Mouse (Mus musculus): ENCODE measurements at regions not wholly inside any gene's neighbourhood (a gene's known extent, or its start where the extent isn't known, plus 50 kb on each side); places are given as distances from the start of the nearest gene placed in this dataset.

- intact Hi-C loops (cut with DNase I) = no loop called here
- no peak for DNase-seq (ENCODE audit: extremely low spot score in 1 of 2, low spot score in 2 of 2)
- Histone ChIP-seq H3K4me3 (no peak overlapping the region), H3K27ac (no peak overlapping the region)
- TF ChIP-seq CTCF (IDR thresholded peaks at IDR 0.05) = no peak
These were observed 122.3 kb upstream of the Etaa1 start for GRCm38 (mm10) chr11:18075840-18076435.

DNA sequence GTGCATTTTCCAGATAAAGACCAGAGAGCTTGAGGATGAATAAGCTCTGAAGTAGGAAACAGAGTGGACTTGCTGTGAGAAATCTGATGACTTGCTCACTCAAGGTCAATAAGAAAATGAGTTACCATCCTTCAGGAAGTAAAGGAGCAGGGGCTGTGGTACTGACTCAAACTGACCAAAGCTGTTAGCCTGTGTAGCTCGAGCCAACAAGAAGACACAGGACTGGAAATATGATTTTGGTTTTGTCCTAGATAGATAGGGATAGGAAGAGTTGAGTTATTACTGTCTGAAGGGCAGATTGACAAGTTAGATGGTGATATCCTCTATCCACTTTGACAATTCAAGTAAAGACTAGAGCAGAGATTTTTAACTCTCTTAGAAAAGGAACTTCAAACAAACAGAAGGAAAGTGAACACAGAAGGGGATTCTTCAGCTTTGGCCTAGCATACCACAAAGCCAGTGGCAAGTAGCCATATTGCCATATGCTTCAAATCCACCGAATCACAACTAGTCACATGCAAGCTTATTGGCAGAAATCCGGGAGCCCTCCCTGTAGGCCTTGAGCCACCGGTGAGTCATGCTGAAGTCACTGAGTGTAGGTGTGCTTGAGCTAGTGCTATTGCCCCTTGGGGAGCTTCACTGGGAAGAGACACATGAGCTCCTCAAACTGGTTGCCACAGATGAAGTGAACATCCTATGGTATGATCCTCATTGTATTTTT, 117.1 kb upstream of the Etaa1 start:
- TF ChIP-seq CTCF (IDR thresholded peaks at IDR 0.05) = no peak
- intact Hi-C loops (cut with DNase I) = no loop called here
- DNase-seq (ENCODE audit: extremely low spot score in 1 of 2, low spot score in 2 of 2) = no peak
- no peak overlapping the region for H3K4me3 ChIP-seq
- no peak overlapping the region for H3K27ac ChIP-seq

DNA sequence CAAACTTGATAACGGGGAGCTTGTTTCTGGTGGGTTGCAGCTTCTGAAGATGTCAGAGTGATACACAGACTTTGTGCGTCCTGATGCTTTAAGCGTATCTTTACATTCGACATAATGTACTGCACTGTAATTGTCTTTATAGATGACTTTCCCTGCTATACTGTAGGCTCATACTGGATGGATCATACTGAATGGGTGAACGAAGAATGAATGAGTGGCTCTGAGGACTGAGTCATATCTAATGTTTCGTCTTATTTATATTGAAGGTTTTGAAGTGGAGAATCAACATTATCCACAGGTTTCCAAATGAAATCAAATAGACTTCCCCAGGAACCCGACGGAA, 116.3 kb upstream of the Etaa1 start:
- TF ChIP-seq CTCF (IDR thresholded peaks at IDR 0.05) = no peak
- DNase-seq (ENCODE audit: extremely low spot score in 1 of 2, low spot score in 2 of 2) = no peak
- intact Hi-C loops (cut with DNase I) = no loop called here
- no peak overlapping the region for H3K27ac ChIP-seq
- H3K4me3 ChIP-seq = no peak overlapping the region

DNA sequence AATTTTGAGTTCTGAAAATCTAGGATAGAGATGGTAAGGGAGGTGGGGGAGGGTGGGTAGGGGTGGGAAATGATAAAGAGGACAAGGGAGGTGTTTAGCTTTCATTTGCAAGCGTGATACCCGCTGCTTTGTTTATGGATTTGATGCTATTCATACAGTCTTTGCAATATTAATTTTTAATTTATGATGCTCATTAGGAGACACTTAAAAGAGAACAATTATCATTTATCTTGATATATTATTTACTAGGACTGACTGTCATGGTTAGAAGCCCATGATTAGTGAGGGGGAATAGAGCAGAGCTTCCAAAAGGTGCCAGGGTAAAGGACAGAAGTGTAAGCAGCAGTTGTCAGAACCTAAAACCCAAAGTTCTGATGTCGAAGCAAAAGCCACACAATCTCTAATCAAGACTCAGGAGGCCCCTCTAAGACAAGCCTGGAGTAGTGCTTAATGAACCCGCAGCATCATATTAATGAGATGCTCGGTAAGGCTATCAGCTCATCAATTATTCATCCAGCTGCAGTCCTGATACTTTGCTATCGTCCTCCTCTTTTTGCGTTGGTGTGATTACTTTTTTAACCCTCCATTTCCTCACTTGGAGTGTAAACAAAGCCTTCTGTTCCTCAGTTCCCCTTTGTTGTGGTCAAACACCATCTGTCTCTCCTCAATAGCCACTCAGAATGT, 115.8 kb upstream of the Etaa1 start:
- TF ChIP-seq CTCF (IDR thresholded peaks at IDR 0.05) = no peak
- intact Hi-C loops (cut with DNase I) = no loop called here
- H3K4me3 ChIP-seq = no peak overlapping the region
- H3K27ac ChIP-seq = no peak overlapping the region
- DNase-seq (ENCODE audit: extremely low spot score in 1 of 2, low spot score in 2 of 2) = no peak

- Histone ChIP-seq H3K4me3 (no peak overlapping the region), H3K27ac (no peak overlapping the region)
- no peak for DNase-seq (ENCODE audit: extremely low spot score in 1 of 2, low spot score in 2 of 2)
- no peak for TF ChIP-seq CTCF (IDR thresholded peaks at IDR 0.05)
- intact Hi-C loops (cut with DNase I) = no loop called here
These were observed 114.4 kb upstream of the Etaa1 start for GRCm38 (mm10) chr11:18068085-18068484.

DNA sequence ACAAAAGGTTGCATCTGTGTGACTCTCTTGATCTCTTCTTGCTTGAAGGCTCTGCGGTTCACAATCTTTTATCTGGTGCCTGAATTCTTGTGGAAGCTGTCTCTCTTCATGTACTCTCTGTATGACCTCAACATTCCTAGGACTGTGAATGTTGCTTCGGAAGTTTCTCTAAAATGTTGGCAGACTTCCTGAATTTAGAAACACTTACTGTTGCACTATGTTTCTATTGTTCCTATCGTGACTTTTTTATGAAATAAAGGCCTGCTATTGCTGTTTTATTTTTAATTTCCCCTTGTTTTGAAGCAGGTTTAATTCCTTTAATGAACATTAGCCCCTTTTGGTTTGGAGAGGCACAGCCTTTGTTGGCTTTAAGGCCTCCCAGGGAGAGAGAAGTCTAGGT, 114.0 kb upstream of the Etaa1 start:
- TF ChIP-seq CTCF (IDR thresholded peaks at IDR 0.05) = no peak
- intact Hi-C loops (cut with DNase I) = no loop called here
- no peak for DNase-seq (ENCODE audit: extremely low spot score in 1 of 2, low spot score in 2 of 2)
- no peak overlapping the region for H3K27ac ChIP-seq
- no peak overlapping the region for H3K4me3 ChIP-seq

- no peak for DNase-seq (ENCODE audit: extremely low spot score in 1 of 2, low spot score in 2 of 2)
- intact Hi-C loops (cut with DNase I) = no loop called here
- H3K27ac ChIP-seq = no peak overlapping the region
- TF ChIP-seq CTCF (IDR thresholded peaks at IDR 0.05) = no peak
- H3K4me3 ChIP-seq = no peak overlapping the region
These were observed 87.9 kb upstream of the Etaa1 start for GRCm38 (mm10) chr11:18041589-18041988.

GRCm38 (mm10) chr11:18031049-18031448, 77.4 kb upstream of the Etaa1 start:
- DNase-seq (ENCODE audit: extremely low spot score in 1 of 2, low spot score in 2 of 2) = no peak
- intact Hi-C loops (cut with DNase I) = no loop called here
- H3K27ac ChIP-seq = no peak overlapping the region
- no peak for TF ChIP-seq CTCF (IDR thresholded peaks at IDR 0.05)
- no peak overlapping the region for H3K4me3 ChIP-seq

DNA sequence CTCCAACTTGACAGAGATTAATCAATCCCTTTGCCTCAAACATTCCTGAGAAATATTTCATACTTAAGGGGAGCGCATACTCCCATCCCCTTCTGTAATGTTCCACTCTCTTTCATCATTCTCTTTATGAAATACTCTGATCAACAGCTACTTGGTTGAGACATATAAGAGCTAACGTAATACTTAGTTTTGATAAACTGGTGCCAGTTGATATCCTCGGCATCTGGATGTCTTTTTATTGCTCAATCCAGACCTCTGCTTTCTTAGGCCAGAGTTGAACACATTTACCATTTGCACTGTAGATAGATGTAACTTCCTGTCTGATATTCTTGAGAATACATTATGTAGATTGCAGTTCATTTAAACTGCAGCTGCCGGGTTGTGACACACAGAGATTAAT, 68.4 kb upstream of the Etaa1 start:
- TF ChIP-seq CTCF (IDR thresholded peaks at IDR 0.05) = no peak
- H3K4me3 ChIP-seq = no peak overlapping the region
- H3K27ac ChIP-seq = no peak overlapping the region
- intact Hi-C loops (cut with DNase I) = no loop called here
- DNase-seq (ENCODE audit: extremely low spot score in 1 of 2, low spot score in 2 of 2) = no peak

- intact Hi-C loops (cut with DNase I) = loop anchor here (10.0 kb wide), 1 partner anchor 1010 kb away; no protein-coding TSS in a partner anchor
- no peak for TF ChIP-seq CTCF (IDR thresholded peaks at IDR 0.05)
- H3K4me3 ChIP-seq = no peak overlapping the region
- DNase-seq (ENCODE audit: extremely low spot score in 1 of 2, low spot score in 2 of 2) = no peak
- H3K27ac ChIP-seq = no peak overlapping the region
These were observed 61.6 kb upstream of the Etaa1 start for GRCm38 (mm10) chr11:18015239-18015638.

DNA sequence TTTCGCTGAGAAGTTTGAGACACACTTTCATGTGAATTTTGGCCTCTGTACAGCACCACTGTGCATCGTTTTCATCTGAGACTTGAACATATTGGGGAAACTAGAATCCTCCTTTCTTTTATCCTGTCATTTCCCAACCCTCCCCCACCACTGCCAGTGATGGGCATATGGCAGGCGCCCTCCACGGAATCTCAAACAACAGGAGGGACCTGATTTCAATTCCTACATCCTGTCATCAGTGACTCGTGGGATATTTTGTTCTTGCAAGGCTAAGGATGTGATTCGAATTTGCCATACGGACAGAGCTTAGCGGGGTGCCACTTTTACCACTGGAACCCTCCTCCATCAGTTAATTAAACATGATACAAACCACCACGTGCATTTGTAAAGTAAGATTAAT, 60.9 kb upstream of the Etaa1 start:
- intact Hi-C loops (cut with DNase I) = loop anchor here (10.0 kb wide), 1 partner anchor 1010 kb away; no protein-coding TSS in a partner anchor
- no peak overlapping the region for H3K27ac ChIP-seq
- no peak for TF ChIP-seq CTCF (IDR thresholded peaks at IDR 0.05)
- H3K4me3 ChIP-seq = no peak overlapping the region
- no peak for DNase-seq (ENCODE audit: extremely low spot score in 1 of 2, low spot score in 2 of 2)

DNA sequence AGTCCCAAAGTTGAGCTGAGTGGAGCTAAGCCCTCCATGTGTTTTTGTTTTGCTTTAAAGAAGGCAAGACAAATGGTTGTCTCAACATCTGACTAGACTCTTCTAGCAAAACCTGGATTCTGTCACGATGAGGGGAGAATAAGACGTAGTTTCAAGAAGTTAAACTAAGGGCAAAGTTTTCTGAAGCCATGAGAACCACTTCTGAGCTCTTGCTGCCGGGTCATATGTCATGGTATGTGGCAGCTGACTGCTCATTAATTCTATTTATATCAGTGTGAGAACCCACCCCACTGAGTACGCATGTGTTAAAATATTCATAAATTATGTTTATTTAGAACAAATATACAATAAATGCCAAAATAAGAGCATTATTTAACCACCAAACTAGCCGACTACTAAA, 58.4 kb upstream of the Etaa1 start:
- Histone ChIP-seq H3K27ac (no peak overlapping the region), H3K4me3 (no peak overlapping the region)
- DNase-seq (ENCODE audit: extremely low spot score in 1 of 2, low spot score in 2 of 2) = no peak
- no peak for TF ChIP-seq CTCF (IDR thresholded peaks at IDR 0.05)
- intact Hi-C loops (cut with DNase I) = loop anchor here (10.0 kb wide), 1 partner anchor 1013 kb away; no protein-coding TSS in a partner anchor

Data from left cerebral cortex, adult 2 months (tissue).